Mouse (Mus musculus) hindbrain, embryonic 11.5 days (tissue): Measurements from ENCODE around the gene Cpne5. TPM values are rescaled to one million over a fixed set of nuclear protein-coding genes. Genes with fewer than 3 reads are reported as not detected.

ENCODE experiments used
- ATAC-seq: fragments of 200-750 bp; cut with Nextera tagmentation; 2 replicates; pipeline ENCODE4 v1.8.0; 2017; ENCODE audit warnings: mild to moderate bottlenecking, moderate TSS enrichment, moderate library complexity; ENCODE audit not compliant: low FRiP score
- DNase-seq: peaks from one replicate; pipeline ENCODE4 v3.0.0-alpha.2; 2015; ENCODE audit warnings: low spot score
- H3K27ac ChIP-seq: fragments of 300-500 bp; sonication (generic); 2 replicates; pipeline ENCODE4 v1.5.1; 2014; ENCODE audit warnings: mild to moderate bottlenecking, low read depth, low read length
- H3K27me3 ChIP-seq: fragments of 300-500 bp; sonication (generic); 2 replicates; pipeline ENCODE4 v1.6.1; 2014; ENCODE audit warnings: mild to moderate bottlenecking, low read length, moderate library complexity, mixed read lengths; ENCODE audit not compliant: control insufficient read depth, insufficient read depth
- H3K36me3 ChIP-seq: fragments of 300-500 bp; sonication (generic); 2 replicates; pipeline ENCODE4 v1.6.1; 2014; ENCODE audit warnings: mild to moderate bottlenecking, low read length, moderate library complexity, mixed read lengths; ENCODE audit not compliant: control insufficient read depth, insufficient read depth
- H3K4me1 ChIP-seq: fragments of 300-500 bp; sonication (generic); replicated peaks from 2 replicates; pipeline ENCODE4 v1.6.1; 2014; ENCODE audit warnings: low read length, mixed read lengths; ENCODE audit not compliant: control insufficient read depth, insufficient read depth
- H3K4me2 ChIP-seq: fragments of 300-500 bp; sonication (generic); replicated peaks from 2 replicates; pipeline ENCODE4 v1.6.1; 2014; ENCODE audit warnings: mild to moderate bottlenecking, low read depth, low read length
- H3K4me3 ChIP-seq: fragments of 300-500 bp; sonication (generic); 2 replicates; pipeline ENCODE4 v1.5.1; 2014; ENCODE audit warnings: low read depth, low read length
- H3K9ac ChIP-seq: fragments of 300-500 bp; sonication (generic); 2 replicates; pipeline ENCODE4 v1.6.1; 2014; ENCODE audit warnings: low read depth, low read length
- H3K9me3 ChIP-seq: fragments of 300-500 bp; sonication (generic); 2 replicates; pipeline ENCODE4 v1.6.1; 2016; ENCODE audit warnings: low read length; ENCODE audit not compliant: control insufficient read depth
- WGBS: fragments of 180-500 bp; shearing (Covaris S2); extraction: QIAGEN DNeasy Blood & Tissue Kit; methylation state at CpG from one replicate; pipeline ENCODE4 v1.1.7; 2014; 5-methylcytosine and 5-hydroxymethylcytosine counted together
- polyA plus RNA-seq: library from polyadenylated mRNA; unstranded; fragments of >200 nt; fragmentation: Nextera tagmentation; extraction: Ambion mirVana; gene quantifications from 2 replicates; pipeline ENCODE4 v1.2.1, GENCODE M21; 2014

Cpne5 gene
- polyA plus RNA-seq, 1 experiment from 2014 or later: 3.7 TPM

GRCm38 (mm10) chr17:29211836-29212235, 26.1 kb downstream of the Cpne5 start:
- Histone ChIP-seq H3K4me1 (peaks cover 21% of the 10 kb centered on the region), H3K27ac (no peak overlapping the region), H3K9ac (no peak overlapping the region), H3K4me3 (no peak overlapping the region), H3K4me2 (no peak overlapping the region), H3K27me3 (no peaks in the 10 kb centered on the region), H3K36me3 (no peaks in the 10 kb centered on the region), H3K9me3 (no peaks in the 10 kb centered on the region)
- DNase-seq (no peak), ATAC-seq (no peak)
- WGBS: 59% methylated on average over 7 of the region's 7 CpGs

- H3K9ac ChIP-seq: no peak overlapping the region
- no peak overlapping the region for H3K4me3 ChIP-seq
- H3K4me2 ChIP-seq: no peak overlapping the region
- H3K36me3 ChIP-seq: no peaks in the 10 kb centered on the region
- H3K4me1 ChIP-seq: peaks cover 18% of the 10 kb centered on the region
- H3K27me3 ChIP-seq: no peaks in the 10 kb centered on the region
- ATAC-seq (no peak), DNase-seq (no peak)
- H3K27ac ChIP-seq: no peak overlapping the region
- 92% methylated on average over 3 of the region's 3 CpGs for WGBS
- H3K9me3 ChIP-seq: no peaks in the 10 kb centered on the region
These were observed 27.9 kb downstream of the Cpne5 start for GRCm38 (mm10) chr17:29210037-29210436.

GRCm38 (mm10) chr17:29206052-29206451, 31.9 kb downstream of the Cpne5 start:
- WGBS: 85% methylated on average over 7 of the region's 7 CpGs
- H3K4me3 ChIP-seq: no peak overlapping the region
- ATAC-seq (no peak), DNase-seq (no peak)
- no peaks in the 10 kb centered on the region for H3K36me3 ChIP-seq
- H3K27ac ChIP-seq: no peak overlapping the region
- H3K4me1 ChIP-seq: no peaks in the 10 kb centered on the region
- H3K27me3 ChIP-seq: no peaks in the 10 kb centered on the region
- no peak overlapping the region for H3K4me2 ChIP-seq
- H3K9ac ChIP-seq: no peak overlapping the region
- no peaks in the 10 kb centered on the region for H3K9me3 ChIP-seq

GRCm38 (mm10) chr17:29202604-29203003, 35.4 kb downstream of the Cpne5 start:
- DNase-seq (no peak), ATAC-seq (no peak)
- Histone ChIP-seq H3K27ac (no peak overlapping the region), H3K9me3 (no peaks in the 10 kb centered on the region), H3K27me3 (no peaks in the 10 kb centered on the region), H3K36me3 (no peaks in the 10 kb centered on the region), H3K4me3 (no peak overlapping the region), H3K4me2 (no peak overlapping the region), H3K4me1 (no peaks in the 10 kb centered on the region), H3K9ac (no peak overlapping the region)
- 79% methylated on average over 6 of the region's 6 CpGs for WGBS

GRCm38 (mm10) chr17:29199821-29200220, 38.1 kb downstream of the Cpne5 start:
- Histone ChIP-seq H3K4me1 (no peaks in the 10 kb centered on the region), H3K4me3 (no peak overlapping the region), H3K36me3 (no peaks in the 10 kb centered on the region), H3K9me3 (no peaks in the 10 kb centered on the region), H3K4me2 (no peak overlapping the region), H3K27ac (no peak overlapping the region), H3K27me3 (no peaks in the 10 kb centered on the region), H3K9ac (no peak overlapping the region)
- 54% methylated on average over 6 of the region's 7 CpGs for WGBS
- ATAC-seq (no peak), DNase-seq (no peak)

- Histone ChIP-seq H3K27ac (no peak overlapping the region), H3K4me2 (no peak overlapping the region), H3K9me3 (no peaks in the 10 kb centered on the region), H3K4me1 (no peaks in the 10 kb centered on the region), H3K27me3 (no peaks in the 10 kb centered on the region), H3K4me3 (no peak overlapping the region), H3K9ac (no peak overlapping the region), H3K36me3 (no peaks in the 10 kb centered on the region)
- no peak for DNase-seq
- ATAC-seq: no peak
- WGBS: 24% methylated on average over 9 of the region's 9 CpGs
These were observed 38.7 kb downstream of the Cpne5 start for GRCm38 (mm10) chr17:29199151-29199800.

GRCm38 (mm10) chr17:29195579-29195978, 42.4 kb downstream of the Cpne5 start:
- Histone ChIP-seq H3K4me3 (no peak overlapping the region), H3K9ac (no peak overlapping the region), H3K36me3 (no peaks in the 10 kb centered on the region), H3K4me2 (no peak overlapping the region), H3K9me3 (no peaks in the 10 kb centered on the region), H3K4me1 (no peaks in the 10 kb centered on the region), H3K27ac (no peak overlapping the region), H3K27me3 (no peaks in the 10 kb centered on the region)
- ATAC-seq (no peak), DNase-seq (no peak)
- WGBS: 15% methylated on average over 4 of the region's 4 CpGs

- H3K4me3 ChIP-seq: no peak overlapping the region
- DNase-seq: peak; percentile 79
- H3K36me3 ChIP-seq: no peaks in the 10 kb centered on the region
- no peak; the same call in 1 of the 2 replicates for ATAC-seq
- no peaks in the 10 kb centered on the region for H3K9me3 ChIP-seq
- H3K27ac ChIP-seq: no peak overlapping the region
- WGBS: 5% methylated on average over 12 of the region's 12 CpGs
- no peak overlapping the region for H3K9ac ChIP-seq
- H3K27me3 ChIP-seq: no peaks in the 10 kb centered on the region
- peaks cover 7% of the 10 kb centered on the region; the same call in 1 of the 2 replicates for H3K4me1 ChIP-seq
- peak overlapping the region; percentile 31 for H3K4me2 ChIP-seq
These were observed 49.0 kb downstream of the Cpne5 start for GRCm38 (mm10) chr17:29188989-29189388.
